Mouse (Mus musculus): ENCODE data around the gene Vmn2r10. TPM values are rescaled to one million over a fixed set of nuclear protein-coding genes. Genes with fewer than 3 reads are reported as not detected.
"Not testable (repeated sequence)": the region's sequence is repeated elsewhere in the genome, so short reads cannot be mapped to it uniquely, and the experiment has no call there.

The Vmn2r10 gene
- not detected in 2 replicates for polyA plus RNA-seq (2015; fragmentation: Nextera tagmentation; extraction: Ambion mirVana)

GRCm38 (mm10) chr5:109006427-109006826 is at the start of gene Vmn2r10:
TSS of gene Vmn2r10 (minus strand) at chr5:109006527.
- H3K27ac ChIP-seq (replicated peaks); H3K4me3 ChIP-seq; H3K4me1 ChIP-seq; H3K36me3 ChIP-seq; H3K9ac ChIP-seq (replicated peaks); H3K4me2 ChIP-seq (replicated peaks); H3K27me3 ChIP-seq; ATAC-seq (replicated peaks): not testable (repeated sequence)
- 0 out of 2 replicates have a peak, but pooled peaks cover 10% of the 10 kb centered on the region for H3K9me3 ChIP-seq

GRCm38 (mm10) chr5:109055286-109055685 is 49.0 kb upstream of the Vmn2r10 start:
- WGBS: 74% methylated on average over 1 of the region's 1 CpGs
- no peak overlapping the region for H3K27ac ChIP-seq (replicated peaks)
- no peaks in the 10 kb centered on the region for H3K36me3 ChIP-seq
- H3K4me3 ChIP-seq: no peak overlapping the region
- H3K9ac ChIP-seq (replicated peaks): no peak overlapping the region
- no peak overlapping the region for H3K4me2 ChIP-seq (replicated peaks)
- ATAC-seq (replicated peaks): no peak
- no peaks in the 10 kb centered on the region for H3K27me3 ChIP-seq
- H3K9me3 ChIP-seq: 0 out of 2 replicates have a peak, but pooled peaks cover 1% of the 10 kb centered on the region
- no peaks in the 10 kb centered on the region for H3K4me1 ChIP-seq

GRCm38 (mm10) chr5:109032591-109032990 is 26.3 kb upstream of the Vmn2r10 start:
- no peak overlapping the region for H3K27ac ChIP-seq (replicated peaks)
- no peak for ATAC-seq (replicated peaks)

GRCm38 (mm10) chr5:108988924-108989323 is 17.4 kb downstream of the Vmn2r10 start:
- 78% methylated on average over 3 of the region's 3 CpGs for WGBS
- H3K36me3 ChIP-seq: no peaks in the 10 kb centered on the region
- H3K27ac ChIP-seq (replicated peaks): no peak overlapping the region
- no peaks in the 10 kb centered on the region for H3K4me1 ChIP-seq
- no peak for ATAC-seq (replicated peaks)
- no peaks in the 10 kb centered on the region for H3K27me3 ChIP-seq
- H3K9ac ChIP-seq (replicated peaks): no peak overlapping the region
- peaks cover 34% of the 10 kb centered on the region for H3K9me3 ChIP-seq
- no peak overlapping the region for H3K4me2 ChIP-seq (replicated peaks)
- H3K4me3 ChIP-seq: no peak overlapping the region

More at GRCm38 (mm10) chr5:109032591-109032990, 26.3 kb upstream of the Vmn2r10 start:
- H3K36me3 ChIP-seq: no peaks in the 10 kb centered on the region
- no peak overlapping the region for H3K4me3 ChIP-seq
- H3K4me1 ChIP-seq: no peaks in the 10 kb centered on the region
- H3K9me3 ChIP-seq: peaks cover 7% of the 10 kb centered on the region; the same call in 1 of the 2 replicates
- H3K4me2 ChIP-seq (replicated peaks): no peak overlapping the region
- no peak overlapping the region for H3K9ac ChIP-seq (replicated peaks)
- no peaks in the 10 kb centered on the region for H3K27me3 ChIP-seq

Other genes with a start within 250 kb of the Vmn2r10 start
- not detected in 2 replicates for gene Rnf212, start 231.5 kb downstream of the Vmn2r10 start, polyA plus RNA-seq (2015; fragmentation: Nextera tagmentation; extraction: Ambion mirVana)
- gene Tmed11, start 211.2 kb downstream of the Vmn2r10 start, polyA plus RNA-seq (2015; fragmentation: Nextera tagmentation; extraction: Ambion mirVana): not detected in 2 replicates
- gene Vmn2r8, start 197.7 kb downstream of the Vmn2r10 start, polyA plus RNA-seq (2015; fragmentation: Nextera tagmentation; extraction: Ambion mirVana): not detected in 2 replicates
- not detected in 2 replicates for gene Vmn2r9, start 153.9 kb downstream of the Vmn2r10 start, polyA plus RNA-seq (2015; fragmentation: Nextera tagmentation; extraction: Ambion mirVana)
- gene Vmn2r11, start 53.0 kb upstream of the Vmn2r10 start, polyA plus RNA-seq (2015; fragmentation: Nextera tagmentation; extraction: Ambion mirVana): not detected in 2 replicates
- gene Vmn2r12, start 91.4 kb upstream of the Vmn2r10 start, polyA plus RNA-seq (2015; fragmentation: Nextera tagmentation; extraction: Ambion mirVana): not detected in 2 replicates
- not detected in 2 replicates for gene Vmn2r13, start 185.7 kb upstream of the Vmn2r10 start, polyA plus RNA-seq (2015; fragmentation: Nextera tagmentation; extraction: Ambion mirVana)
- gene Vmn2r14, start 218.2 kb upstream of the Vmn2r10 start, polyA plus RNA-seq (2015; fragmentation: Nextera tagmentation; extraction: Ambion mirVana): not detected in 2 replicates

Measured in forebrain, embryonic 15.5 days (tissue).